Mouse (Mus musculus) ovary, postnatal 36 days (tissue): ENCODE results near the gene Col16a1.

Experiments used
- DNase-seq: peaks from one replicate; pipeline ENCODE4 v3.0.0; 2022; ENCODE audit warnings: low spot score, mixed read lengths

The Col16a1 gene

DNA sequence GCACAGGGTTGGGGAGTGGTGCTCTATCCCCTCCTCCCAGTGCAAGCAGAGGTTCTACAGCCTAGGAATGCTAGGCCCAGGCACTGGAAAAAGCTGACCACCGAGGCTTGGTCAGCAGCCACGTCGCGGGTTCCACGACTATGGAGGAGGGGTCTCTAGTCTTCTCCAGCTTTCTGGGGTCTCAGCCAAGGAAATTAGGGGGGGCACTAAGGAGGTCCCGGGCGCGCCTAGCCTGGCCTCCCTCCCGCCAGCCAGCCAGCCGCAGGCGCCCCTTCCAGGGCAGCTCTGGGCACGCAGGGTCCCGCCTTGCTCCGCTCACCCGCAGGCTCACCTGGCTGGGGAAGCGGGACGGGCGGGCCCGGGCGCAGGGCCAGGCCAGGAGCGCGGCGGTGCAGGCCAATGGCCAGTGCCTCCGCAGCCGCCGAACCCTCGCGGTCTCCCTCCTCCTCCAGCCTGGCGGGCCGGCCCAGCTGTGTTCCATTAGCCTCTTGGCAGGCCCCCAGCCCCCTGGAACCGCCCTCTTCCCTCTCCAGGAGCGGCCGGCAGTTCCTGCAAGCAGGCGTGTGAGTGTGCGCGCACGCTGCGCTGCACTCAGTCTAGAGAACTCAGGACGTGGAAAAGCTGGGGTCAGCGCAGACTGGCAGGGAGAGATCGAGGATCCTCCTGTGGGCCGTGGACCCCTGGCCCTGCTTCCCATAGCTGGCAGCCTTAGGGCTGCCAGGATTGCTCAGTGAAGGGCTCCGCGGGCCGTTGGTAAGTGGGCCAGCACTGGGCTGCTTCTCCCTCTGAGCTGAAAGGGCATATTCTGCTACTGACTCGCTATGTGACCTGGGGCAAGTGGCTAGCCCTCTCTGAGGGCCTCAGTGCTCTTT, at the start of gene Col16a1:
Col16a1 (plus strand) TSS at position 510 of the 872 bp plus-strand sequence.
- peak; percentile 90 for DNase-seq

DNA sequence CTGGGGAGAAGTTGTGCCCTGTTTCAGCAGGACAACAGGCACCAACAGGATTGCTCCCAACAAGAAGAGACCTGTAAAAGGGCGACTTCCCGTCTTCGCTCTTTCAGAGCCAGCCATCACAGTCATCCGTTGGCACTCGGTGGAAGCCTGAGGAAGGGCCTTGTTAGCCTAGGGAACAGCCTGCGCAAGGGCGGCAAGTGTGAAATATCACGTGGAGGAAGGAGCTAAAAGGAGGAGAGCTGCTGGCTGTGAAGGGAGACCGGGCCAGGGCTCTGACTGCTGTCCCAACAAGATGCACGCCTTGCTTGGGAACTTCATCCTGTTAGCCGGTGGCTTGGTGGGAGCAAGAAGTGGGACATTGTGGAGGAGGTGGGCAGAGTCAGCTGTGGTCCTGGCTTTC, 49.5 kb upstream of the Col16a1 start:
- DNase-seq = no peak

DNA sequence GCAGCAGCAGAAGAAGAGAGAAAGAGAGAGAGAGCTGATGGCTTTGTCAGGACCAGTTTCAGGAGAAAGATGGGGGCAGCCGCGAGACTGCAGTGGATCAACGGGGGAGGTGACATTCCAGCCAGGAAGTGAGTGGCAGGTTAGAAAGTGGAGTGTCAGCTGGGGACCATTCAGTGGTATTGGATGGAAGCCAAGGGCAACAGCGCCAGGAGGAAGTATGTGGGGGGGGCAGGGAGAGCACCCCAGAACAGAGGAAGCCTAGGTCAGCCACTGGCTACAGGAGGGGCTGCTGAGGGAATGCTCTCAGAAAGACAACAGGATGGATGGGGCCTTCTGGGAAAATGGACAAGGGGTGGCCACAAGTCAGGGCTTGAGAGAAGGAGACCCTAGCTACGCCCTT, 45.9 kb upstream of the Col16a1 start:
- no peak for DNase-seq

DNA sequence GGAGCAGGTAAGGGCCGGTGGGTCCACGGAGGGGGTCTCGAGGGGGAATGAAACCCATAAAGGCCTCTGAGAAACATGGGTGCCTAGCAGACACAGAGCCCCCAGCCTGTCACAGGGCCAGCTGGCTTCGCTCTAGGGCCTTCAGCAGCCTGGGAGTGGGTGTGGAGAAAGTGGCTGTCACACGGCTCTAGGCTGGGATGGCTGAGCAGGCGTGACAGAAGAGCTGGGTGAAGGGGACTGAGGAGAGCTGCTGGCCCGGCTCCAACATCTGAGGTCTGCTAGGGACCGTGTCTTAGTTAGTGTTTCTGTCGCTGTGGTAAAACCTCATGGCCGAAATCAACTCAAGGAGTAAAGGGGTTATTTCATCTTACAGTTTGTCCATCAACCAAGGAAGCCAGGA, 45.5 kb upstream of the Col16a1 start:
- no peak for DNase-seq

DNA sequence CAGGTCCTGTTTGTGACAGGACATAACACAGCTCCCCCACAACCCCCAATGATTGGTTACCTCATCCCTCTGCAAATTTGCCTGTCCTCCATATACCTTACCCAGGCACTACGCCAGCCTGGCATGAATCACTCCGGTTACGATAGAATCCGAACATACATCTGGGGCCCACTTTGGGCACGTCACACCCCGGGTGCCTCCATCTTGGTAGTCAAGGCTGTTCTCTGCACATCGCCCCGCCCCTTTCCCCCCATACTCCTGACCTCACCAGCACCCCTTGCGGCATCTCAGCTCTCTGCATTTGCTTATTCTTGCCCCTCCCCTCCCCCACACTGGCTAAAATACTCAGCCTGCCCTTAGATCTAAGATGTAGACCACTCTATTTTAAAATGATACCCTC, 42.0 kb upstream of the Col16a1 start:
- DNase-seq = no peak

DNA sequence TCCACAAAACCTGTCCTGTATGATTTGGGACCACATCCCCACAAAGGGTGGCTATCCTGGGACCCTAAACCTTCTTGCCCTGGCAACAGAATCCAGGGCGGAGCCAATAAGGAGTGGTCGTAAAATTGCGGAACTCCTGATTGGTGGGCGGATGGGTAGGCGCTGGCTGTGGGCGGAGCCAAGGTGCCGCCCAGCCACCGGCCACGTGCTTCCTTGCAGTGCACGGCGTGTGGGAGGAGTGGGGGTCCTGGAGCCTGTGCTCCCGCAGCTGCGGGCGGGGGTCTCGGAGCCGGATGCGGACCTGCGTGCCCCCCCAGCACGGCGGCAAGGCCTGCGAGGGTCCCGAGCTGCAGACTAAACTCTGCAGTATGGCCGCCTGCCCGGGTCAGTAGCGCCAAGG, 41.1 kb upstream of the Col16a1 start:
- DNase-seq = no peak

DNA sequence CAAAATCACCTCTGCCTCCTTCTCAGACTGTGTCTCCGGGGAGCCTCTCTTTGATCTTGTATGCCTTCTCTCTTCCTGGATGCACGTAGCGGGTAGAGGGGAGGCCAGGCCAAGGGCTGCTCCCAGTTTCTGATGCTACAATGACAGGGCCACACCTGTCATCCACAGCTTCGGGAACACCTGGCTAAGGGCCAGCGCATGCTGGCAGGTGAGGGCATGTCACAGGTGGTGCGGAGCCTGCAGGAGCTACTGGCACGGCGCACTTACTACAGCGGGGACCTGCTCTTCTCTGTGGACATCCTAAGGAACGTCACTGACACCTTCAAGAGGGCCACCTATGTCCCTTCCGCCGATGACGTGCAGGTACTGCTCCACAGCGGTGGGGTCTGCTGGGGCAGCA, 38.6 kb upstream of the Col16a1 start:
- no peak for DNase-seq

DNA sequence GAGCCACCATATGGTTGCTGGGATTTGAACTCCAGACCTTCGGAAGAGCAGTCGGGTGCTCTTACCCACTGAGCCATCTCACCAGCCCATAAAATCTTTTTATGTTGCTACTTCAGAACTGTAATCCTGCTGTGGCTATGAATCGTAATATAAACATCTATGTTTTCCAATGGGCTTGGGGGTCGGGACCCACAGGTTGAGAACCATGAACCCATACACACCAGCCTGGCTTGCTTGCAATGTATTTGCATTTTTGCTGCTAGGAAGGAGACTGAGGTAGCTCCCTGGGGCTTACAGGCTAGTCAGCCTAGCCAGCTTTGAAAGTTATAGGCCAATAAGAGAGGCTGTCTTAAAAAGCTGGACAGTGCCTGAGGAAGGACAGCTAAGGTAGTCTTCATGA, 36.9 kb upstream of the Col16a1 start:
- DNase-seq = no peak

DNA sequence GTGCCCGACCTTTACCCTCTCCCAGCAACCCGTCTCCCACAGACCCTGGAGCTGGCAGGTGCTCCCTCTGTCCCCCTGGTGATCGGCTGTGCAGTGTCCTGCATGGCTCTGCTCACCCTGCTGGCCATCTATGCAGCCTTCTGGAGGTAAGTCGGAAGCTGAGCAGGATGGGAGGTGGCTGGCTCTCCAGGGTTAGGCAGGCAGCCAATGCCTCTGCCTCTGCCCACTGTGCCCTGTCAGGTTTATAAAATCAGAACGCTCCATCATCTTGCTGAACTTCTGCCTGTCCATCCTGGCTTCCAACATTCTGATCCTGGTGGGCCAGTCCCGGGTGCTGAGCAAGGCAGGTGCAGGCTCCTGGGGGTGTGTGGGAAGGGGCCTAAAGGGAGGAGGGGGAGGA, 35.4 kb upstream of the Col16a1 start:
- DNase-seq = no peak

DNA sequence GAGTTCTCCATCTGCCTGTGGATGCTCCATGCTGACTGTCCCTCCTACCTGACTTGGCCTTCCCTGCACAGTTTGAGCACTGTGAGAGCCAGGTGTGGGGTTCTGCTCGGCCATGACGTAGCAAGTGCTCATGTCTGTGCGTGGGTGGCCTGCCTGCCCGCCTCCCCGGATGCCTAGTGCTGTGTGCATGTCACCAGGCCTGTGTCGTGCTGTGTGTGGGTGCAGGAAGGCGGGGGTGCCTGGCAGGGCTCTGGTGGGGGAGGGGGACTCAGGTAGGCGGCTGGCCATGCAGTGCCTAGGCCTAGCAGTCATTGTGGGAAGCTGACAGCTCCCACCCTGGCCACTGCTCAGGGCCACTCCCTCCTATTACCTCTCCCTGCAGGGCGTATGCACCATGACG, 34.5 kb upstream of the Col16a1 start:
- DNase-seq = no peak

DNA sequence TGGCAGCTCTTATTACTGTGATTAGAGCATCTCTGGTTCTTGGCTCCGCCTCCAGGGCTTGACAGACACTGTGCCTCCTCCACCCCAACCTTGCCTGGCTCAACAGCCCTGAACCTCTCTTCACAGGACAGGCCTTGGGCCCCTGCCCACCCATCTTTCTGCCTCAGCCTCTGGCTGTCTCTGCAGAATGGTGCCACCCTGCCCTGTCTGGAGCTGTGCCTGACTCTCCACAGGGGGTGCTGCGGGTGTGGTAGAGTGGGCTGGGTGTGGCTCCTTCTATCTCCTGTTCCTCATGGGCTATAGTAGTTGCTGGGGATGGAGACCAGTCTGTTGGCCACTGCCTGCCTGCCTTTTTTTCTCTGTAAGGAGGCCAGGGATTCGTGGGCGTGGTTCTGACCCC, 31.6 kb upstream of the Col16a1 start:
- DNase-seq = no peak

DNA sequence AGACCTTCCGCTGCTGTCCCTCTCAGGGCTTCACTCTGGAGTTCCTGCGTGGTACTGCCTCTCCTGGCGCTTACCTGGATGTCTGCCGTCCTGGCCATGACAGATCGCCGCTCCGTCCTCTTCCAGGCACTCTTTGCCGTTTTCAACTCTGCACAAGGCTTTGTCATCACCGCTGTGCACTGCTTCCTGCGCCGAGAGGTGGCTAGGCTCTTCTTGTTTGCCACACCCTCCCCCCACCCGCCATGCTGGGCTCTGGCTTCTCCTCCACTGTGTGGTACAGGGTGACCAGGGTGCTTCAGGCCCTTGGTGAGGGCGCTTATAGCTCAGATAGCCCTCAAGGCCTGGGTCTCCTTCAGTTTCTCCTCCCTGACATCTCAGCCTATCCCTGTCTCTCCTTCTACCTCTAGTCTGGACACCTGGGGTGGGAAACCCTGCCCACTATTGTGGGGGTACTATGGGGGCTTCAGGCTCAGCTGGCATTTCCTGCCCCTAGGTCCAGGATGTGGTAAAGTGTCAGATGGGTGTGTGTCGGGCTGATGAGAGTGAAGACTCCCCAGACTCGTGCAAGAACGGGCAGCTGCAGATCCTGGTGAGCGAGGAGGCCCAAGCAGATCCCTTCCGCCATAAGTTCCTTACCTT, 30.5 kb upstream of the Col16a1 start:
- DNase-seq = no peak

DNA sequence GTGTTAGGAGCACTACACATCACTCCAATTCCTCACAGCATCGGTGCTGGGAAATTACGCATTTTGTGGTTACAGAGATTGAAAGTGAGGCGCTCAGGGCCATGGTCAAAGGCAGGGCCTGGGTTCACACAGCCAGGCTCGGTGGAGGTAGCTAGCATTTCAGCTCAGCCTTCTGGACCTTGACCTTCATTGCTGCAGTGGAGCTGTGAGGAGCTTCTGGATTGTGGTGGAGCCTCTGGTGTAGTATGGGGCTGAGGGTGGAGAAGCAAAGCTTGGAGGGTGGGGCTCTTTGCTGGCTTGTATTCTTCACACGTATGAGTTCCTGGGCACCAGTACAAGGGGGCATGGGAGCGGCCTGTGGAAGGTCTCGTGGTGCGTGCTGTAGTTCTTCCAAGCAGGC, 24.7 kb upstream of the Col16a1 start:
- DNase-seq = no peak

DNA sequence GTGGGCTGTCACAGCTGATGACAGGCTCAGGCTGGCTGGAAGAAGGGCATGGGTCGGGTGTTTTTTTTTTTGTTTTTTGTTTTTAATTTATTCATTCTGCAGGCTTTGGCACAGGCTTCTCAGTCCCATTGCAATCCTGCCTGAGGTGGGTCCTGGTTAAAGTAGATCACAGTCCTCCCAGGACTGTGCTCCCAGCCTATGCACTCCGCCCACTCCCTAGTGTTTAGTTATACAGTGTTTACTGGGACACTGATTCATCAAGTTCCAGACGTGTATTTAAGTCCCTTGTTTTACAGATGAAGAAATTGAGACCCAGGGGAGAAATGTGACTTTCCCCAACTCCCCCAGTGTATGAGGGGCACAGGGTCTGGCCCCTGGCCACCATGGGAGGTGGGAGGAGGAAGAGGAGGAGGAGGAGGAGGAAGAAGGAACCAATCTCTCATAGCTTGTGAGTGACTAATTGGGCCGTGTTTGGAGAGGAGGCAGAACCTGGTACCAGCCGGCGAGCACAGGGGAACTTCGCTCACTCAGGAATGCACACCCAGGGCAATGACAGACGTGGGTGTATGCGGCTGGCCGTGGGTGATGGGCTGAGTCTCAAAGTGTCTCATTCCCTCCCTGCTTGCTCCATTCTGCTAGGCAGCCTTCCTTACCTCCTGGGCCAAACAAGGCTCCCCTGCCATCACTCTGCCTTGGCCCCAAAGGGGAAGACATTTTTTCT, 24.0 kb upstream of the Col16a1 start:
- no peak for DNase-seq

DNA sequence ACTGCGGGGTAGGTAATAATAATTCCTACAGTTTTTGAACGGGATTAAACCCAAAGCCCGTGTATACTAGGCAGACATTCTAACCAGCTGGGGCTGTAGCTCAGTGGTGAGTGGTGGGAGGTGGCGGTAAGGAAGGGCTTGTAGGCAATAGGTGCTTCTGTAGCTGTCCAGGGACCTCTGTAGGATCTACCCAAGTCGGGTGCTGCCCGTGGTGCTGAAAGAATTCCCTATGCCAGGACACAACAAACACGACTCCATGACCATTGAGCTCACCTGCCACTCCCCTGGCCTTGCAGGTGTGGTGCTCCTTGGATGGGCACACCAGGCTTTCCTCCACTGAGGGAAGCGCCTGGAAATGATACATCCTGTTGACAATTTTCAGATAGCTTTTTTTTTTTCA, 22.1 kb upstream of the Col16a1 start:
- DNase-seq = no peak

DNA sequence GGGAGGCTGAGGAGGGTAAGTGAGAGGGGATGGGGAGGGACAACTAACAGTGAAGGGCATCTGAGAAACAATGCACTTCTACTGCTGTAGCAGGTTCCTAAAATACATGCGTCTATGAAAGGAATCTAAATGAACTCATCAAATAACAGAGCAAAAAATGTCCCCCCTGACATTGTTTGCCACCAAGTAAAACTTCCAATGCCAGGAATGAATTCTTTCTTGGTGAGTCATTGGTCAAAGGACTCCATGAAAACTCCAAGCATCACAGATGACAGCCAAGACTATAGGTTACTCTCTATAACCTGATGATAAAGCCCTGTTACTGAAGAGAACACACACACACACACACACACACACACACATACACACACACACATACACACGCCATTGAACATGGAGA, 16.5 kb upstream of the Col16a1 start:
- no peak for DNase-seq

DNA sequence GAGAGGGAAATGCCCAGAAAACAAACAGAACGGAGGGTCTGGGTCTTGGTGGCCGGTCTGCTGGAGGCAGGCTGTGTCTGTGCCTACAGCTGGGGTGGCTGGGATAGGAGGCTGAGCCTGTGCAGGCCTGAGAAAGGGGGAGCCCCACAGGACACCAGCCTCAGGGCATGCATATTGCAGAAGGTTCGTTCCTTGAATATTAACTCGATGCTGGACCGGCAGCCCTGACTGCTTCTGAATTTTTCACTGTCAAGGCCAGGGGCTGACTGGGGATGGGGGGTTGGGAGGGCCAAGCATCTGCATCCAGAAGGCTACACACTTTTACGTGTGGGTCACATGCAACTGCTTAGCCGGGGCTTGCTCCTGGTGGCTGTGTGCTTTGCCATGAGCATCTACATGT, 14.1 kb upstream of the Col16a1 start:
- DNase-seq = no peak

DNA sequence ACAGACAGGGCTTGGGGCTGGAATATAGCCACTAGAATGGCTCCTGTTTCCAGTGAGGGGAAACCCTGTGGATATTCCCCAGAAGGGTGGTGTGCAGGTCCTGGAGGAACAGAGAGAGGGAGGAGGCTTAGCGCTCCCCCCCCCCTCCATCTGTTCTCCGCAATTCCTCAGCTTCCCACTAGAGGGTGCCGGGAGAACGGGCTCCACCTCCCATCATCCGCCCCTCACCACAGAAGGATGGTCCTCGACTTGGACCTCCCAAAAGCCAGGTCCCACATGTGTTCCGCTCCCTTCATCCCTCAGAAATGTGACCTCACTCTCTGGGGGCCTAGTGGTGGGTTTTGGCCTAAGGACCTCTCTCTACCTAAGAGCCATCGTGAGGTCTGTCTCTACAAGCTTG, 11.5 kb upstream of the Col16a1 start:
- DNase-seq = no peak

DNA sequence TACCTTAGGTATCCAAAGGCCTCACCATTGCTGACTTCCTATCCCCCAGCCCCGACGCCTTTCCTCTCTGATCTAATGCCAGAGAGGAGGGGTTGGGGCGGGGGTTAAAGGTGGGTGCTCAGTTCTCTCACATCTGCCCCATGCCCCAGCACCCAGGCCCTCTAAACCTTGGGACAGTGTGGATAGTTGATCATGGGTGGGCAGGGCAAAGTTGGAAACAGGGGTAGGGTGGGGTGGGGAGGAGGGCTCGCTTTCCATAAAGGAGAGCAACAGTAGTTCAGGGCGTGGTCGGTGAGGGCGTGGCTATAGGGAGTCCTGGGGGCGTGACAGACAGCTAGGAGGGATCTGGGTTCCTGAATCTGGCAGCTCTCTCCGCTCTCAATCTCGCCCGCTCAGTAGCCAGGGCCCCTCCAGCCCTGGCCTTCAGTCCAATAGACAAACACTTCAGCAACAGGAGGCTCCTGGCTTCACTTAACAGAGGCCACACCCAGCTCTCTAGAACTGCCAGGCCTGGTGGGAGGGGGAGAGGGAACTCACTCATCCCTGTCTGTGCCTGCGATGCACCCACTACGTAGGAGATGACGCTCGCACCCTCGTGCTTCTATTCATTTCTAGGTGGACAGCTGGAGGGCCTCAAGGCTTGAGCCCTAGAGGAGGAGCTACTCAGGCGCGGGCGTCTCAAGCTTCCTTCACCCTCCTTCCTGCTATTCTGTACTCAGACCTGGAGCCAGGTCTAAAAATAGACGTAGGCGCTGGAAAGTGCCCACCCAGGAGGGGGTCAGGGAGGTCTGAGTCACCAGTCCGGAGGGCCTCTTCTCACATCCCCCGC, 10.9 kb upstream of the Col16a1 start:
- peak; percentile 49 for DNase-seq

DNA sequence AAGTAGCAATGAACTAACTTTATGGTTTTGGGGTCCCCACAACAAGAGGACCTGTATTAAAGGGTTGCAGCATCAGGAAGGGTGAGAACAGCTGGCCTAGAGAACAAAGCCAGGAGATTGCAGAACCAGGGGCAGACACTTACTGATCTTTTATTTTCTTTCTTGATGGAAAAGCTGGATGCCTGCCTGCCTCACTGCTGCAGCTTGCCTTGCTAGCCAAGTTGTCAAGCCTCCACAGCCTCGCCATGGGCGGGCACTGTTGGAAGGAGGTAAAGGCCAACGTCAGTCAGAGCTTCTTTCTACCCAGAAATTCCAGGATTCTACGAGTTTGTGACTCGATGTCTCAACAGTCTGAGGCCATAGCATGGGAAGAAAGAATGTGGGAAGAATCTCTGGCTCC, 8.3 kb upstream of the Col16a1 start:
- no peak for DNase-seq

DNA sequence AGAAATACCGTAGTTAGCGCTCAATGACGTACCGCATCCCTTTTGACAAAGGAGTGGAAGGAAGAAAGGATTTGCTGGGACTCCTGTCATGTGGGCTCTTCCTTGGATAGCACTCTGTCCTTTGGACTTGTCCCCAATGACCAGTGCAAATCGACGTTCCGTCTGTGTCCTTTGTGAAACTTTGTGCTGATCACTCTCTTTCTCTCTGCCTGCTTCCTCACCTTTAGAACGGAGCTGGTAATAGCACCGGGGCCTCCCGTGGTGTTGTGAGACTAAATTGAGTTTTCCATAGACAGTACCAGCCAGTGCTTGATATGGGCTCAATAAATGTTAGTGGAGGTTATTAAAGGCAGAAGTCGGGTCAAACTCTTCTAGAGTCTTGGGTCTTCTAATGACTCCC, 6.6 kb upstream of the Col16a1 start:
- no peak for DNase-seq

DNA sequence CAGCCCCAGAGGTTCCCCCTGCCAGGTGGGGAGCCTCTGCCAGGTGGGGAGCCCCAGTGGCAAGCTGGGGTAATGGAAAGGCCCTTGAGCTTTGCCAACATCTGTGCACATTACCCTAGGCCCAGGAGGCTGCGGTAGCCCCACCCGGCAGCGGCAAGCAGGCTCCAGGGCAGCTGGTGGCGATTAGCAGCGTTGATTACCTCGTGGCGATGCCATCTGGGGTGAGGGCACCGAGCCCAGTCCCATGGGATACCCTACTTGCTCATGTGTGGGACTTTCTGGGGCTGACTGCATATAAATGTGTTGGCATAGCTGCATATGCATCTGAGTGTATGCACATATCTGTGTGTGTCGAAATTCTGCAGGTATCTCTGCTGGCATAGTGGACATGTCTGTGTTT, 3.4 kb upstream of the Col16a1 start:
- DNase-seq = no peak
